In the genomic region with DNA sequence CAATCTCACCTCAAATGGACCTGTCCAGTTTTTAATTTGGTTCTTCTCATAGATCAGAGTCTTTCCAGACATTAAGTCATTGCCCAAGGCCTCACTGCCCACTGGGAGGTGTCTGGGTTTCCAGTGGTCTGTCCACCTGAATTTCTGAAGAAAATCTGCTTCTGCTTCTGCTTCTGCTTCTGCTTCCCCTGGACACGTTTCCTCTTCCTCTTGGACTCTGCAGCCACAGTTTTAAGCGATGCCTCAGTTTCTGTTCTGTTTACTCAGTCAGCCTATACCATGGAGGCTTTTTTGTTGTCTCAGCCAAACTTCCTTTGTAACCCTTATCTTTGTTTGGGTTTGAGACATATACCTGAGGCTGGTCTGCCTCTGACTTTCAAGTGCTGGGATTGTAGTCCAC, we compare ENCODE assay signal across 17 mouse cellular contexts.
A peak's percentile ranks its signal among the peaks of the same experiment; 100 is the strongest.
DNase-seq lines count a peak whose midpoint lies in the region; ATAC-seq and TF ChIP-seq lines count a peak whose summit lies in the region.
"Had no signal": no experiment of that assay in that cellular context is flagged by ENCODE, and none has a peak within 500 bp of the region (broad histone marks: within the 10 kb centered on the region; RNA-seq: fewer than 3 reads in every experiment).

No protein-coding gene starts in this region.

- no peak overlapping the region for H3K9ac ChIP-seq in heart, adult 2 months (ENCODE audit: low read depth, low read length)
- H3K9ac ChIP-seq: intestine, embryonic 15.5 days; kidney, embryonic 15.5 days; liver, embryonic 13.5 days; midbrain, embryonic 15.5 days had no signal

- no peaks in the 10 kb centered on the region for H3K27me3 ChIP-seq in heart, adult 2 months (ENCODE audit: control insufficient read depth, insufficient read depth, low read length)
- H3K27me3 ChIP-seq: intestine, embryonic 15.5 days; kidney, embryonic 15.5 days; liver, embryonic 13.5 days; midbrain, embryonic 15.5 days had no signal

- H3K36me3 ChIP-seq in heart, adult 2 months (ENCODE audit: control insufficient read depth, insufficient read depth, low read length): peaks cover 9% of the 10 kb centered on the region
- H3K36me3 ChIP-seq: intestine, embryonic 15.5 days; kidney, embryonic 15.5 days; limb, embryonic 10.5 days; liver, embryonic 13.5 days; midbrain, embryonic 15.5 days had no signal

- no peak for DNase-seq in heart, adult 2 months
- DNase-seq in heart, postnatal 4 days: no peak
- DNase-seq in lung, postnatal 25 days (ENCODE audit: low spot score): peak; percentile 31
- DNase-seq in lung, postnatal 10 days: no peak
- DNase-seq in cerebellum, adult 11-12 months: no peak
- no peak for DNase-seq in ovary, adult 18-20 months (ENCODE audit: low spot score)
- DNase-seq: adrenal gland, adult 8-10 months; B cell, adult 2 months; cerebellum, adult 8-10 months; gastrocnemius, postnatal 25 days; liver, embryonic 13.5 days; thymus, postnatal 25 days had no signal

- TF ChIP-seq EP300 in heart, adult 2 months (IDR thresholded peaks at IDR 0.05; ENCODE audit: insufficient read depth, low read depth, low read length): no peak

- H3K4me3 ChIP-seq in heart, adult 2 months: no peak overlapping the region
- H3K4me3 ChIP-seq: intestine, embryonic 15.5 days; kidney, embryonic 15.5 days; limb, embryonic 10.5 days; liver, embryonic 13.5 days; midbrain, embryonic 15.5 days had no signal

- 51% methylated on average over 2 of the region's 2 CpGs for WGBS in heart, adult 2 months

- TF ChIP-seq CTCF in heart, adult 2 months (IDR thresholded peaks at IDR 0.05): no peak

- peak overlapping the region; percentile 29; the same call in 1 of the 2 replicates for H3K27ac ChIP-seq in heart, adult 2 months
- H3K27ac ChIP-seq: intestine, embryonic 15.5 days; kidney, embryonic 15.5 days; limb, embryonic 10.5 days; liver, embryonic 13.5 days; midbrain, embryonic 15.5 days had no signal

- no peak for TF ChIP-seq POLR2A in heart, adult 2 months (IDR thresholded peaks at IDR 0.05; ENCODE audit: insufficient read depth, low read depth, low read length)

- H3K79me2 ChIP-seq in heart, adult 2 months (replicated peaks; ENCODE audit: control insufficient read depth, insufficient read depth, low read length): no peaks in the 10 kb centered on the region

- intact Hi-C loops in heart, adult 2 months (cut with DNase I): loop anchor here (5.0 kb wide), 1 partner anchor 46 kb away; no protein-coding TSS in a partner anchor

- ATAC-seq in megakaryocyte, adult 5-6 weeks (ENCODE audit: poor library complexity, severe bottlenecking): peak; percentile 99
- ATAC-seq: intestine, embryonic 15.5 days; midbrain, embryonic 15.5 days had no signal

- peaks cover 9% of the 10 kb centered on the region for H3K4me1 ChIP-seq in heart, adult 2 months (ENCODE audit: control insufficient read depth, insufficient read depth, low read length)
- H3K4me1 ChIP-seq: limb, embryonic 10.5 days; midbrain, embryonic 15.5 days had no signal
